ENCODE assay signal across 17 mouse cellular contexts in genomic region chr6:140800587-140800986, GRCm38 (mm10).
DNase-seq lines count a peak whose midpoint lies in the region; ATAC-seq and TF ChIP-seq lines count a peak whose summit lies in the region.
"Had no signal": no experiment of that assay in that cellular context is flagged by ENCODE, and none has a peak within 500 bp of the region (broad histone marks: within the 10 kb centered on the region; RNA-seq: fewer than 3 reads in every experiment).

No protein-coding gene starts in this region.

- DNase-seq in CH12.LX (ENCODE audit: extremely low read depth): no peak
- DNase-seq in liver, postnatal 0 days: no peak
- DNase-seq: adrenal gland, adult 2 months; adrenal gland, adult 8-10 months; adrenal gland, postnatal 10 days; adrenal gland, postnatal 14 days; adrenal gland, postnatal 25 days; adrenal gland, postnatal 36 days; B cell, adult 2 months; cerebellum, adult 11 months; cerebellum, adult 11-12 months; cerebellum, adult 18-20 months; cerebellum, adult 2 months had no signal

- H3K27ac ChIP-seq in CH12.LX (ENCODE audit: insufficient read depth, low read depth): no peak overlapping the region
- no peak overlapping the region for H3K27ac ChIP-seq in liver, postnatal 0 days (ENCODE audit: low read depth)

- TF ChIP-seq CTCF in CH12.LX (conservative IDR thresholded peaks at IDR 0.05 in 1 of 2, IDR thresholded peaks at IDR 0.05 in 1 of 2; ENCODE audit: low read depth in 2 of 2, low read length in 2 of 2): no peak
- TF ChIP-seq CTCF in liver, postnatal 0 days (IDR thresholded peaks at IDR 0.05; ENCODE audit: low read depth): no peak

- no peaks in the 10 kb centered on the region for H3K36me3 ChIP-seq in CH12.LX (replicated peaks in 1 of 2; ENCODE audit: control insufficient read depth in 1 of 2, insufficient read depth in 1 of 2, low read length in 1 of 2)
- no peaks in the 10 kb centered on the region for H3K36me3 ChIP-seq in liver, postnatal 0 days (replicated peaks; ENCODE audit: insufficient read depth, low read length)
- H3K36me3 ChIP-seq: G1E had no signal

- no peak overlapping the region for H3K9ac ChIP-seq in CH12.LX (ENCODE audit: insufficient read depth, low read depth)
- no peak overlapping the region for H3K9ac ChIP-seq in liver, postnatal 0 days (replicated peaks)

- no peak overlapping the region for H3K4me3 ChIP-seq in CH12.LX (replicated peaks in 1 of 3; ENCODE audit: low read depth in 2 of 3, low read length in 2 of 3, poor library complexity in 1 of 3)
- no peak overlapping the region for H3K4me3 ChIP-seq in liver, postnatal 0 days (ENCODE audit: low read depth, low read length)

- no peak for ATAC-seq in liver, postnatal 0 days
- ATAC-seq: activated CD4-positive, CD25-positive, alpha-beta regulatory T cell, adult 4 months; CD4-positive, CD25-positive, alpha-beta regulatory T cell, adult 4 months; Patski had no signal

- peaks cover 9 to 13% of the 10 kb centered on the region in 2 experiments; a peak in 3 of 4 replicates for H3K4me1 ChIP-seq in CH12.LX (ENCODE audit: control insufficient read depth in 1 of 2, insufficient read depth in 2 of 2)
- no peaks in the 10 kb centered on the region for H3K4me1 ChIP-seq in liver, postnatal 0 days (ENCODE audit: insufficient read depth)

- no peak for TF ChIP-seq RAD21 in CH12.LX (IDR thresholded peaks at IDR 0.05; ENCODE audit: low read depth, low read length)

- H3K4me2 ChIP-seq in CH12.LX (ENCODE audit: insufficient read depth, low read depth, poor library complexity, severe bottlenecking): peak overlapping the region; percentile 15; the same call in 1 of the 2 replicates
- H3K4me2 ChIP-seq in liver, postnatal 0 days (ENCODE audit: low read depth, low read length): no peak overlapping the region

- TF ChIP-seq EP300 in CH12.LX (IDR thresholded peaks at IDR 0.05; ENCODE audit: low read length): peak; percentile 92
- no peak for TF ChIP-seq EP300 in liver, postnatal 0 days (IDR thresholded peaks at IDR 0.05; ENCODE audit: low read depth)

- peaks cover 4% of the 10 kb centered on the region for H3K9me3 ChIP-seq in CH12.LX (replicated peaks; ENCODE audit: low read length)
- H3K9me3 ChIP-seq in liver, postnatal 0 days (ENCODE audit: low read length): no peaks in the 10 kb centered on the region

- in situ Hi-C loops in CH12.LX (cut with MboI; ENCODE audit: low pct_ligation_motif_present, low pct_unique_long_range_greater_than_20kb, low sequenced_read_pairs): no loop called here

- dilution Hi-C loops in CH12.LX (cut with MboI; ENCODE audit: extremely low pct_ligation_motif_present, extremely low pct_unique_long_range_greater_than_20kb, low sequenced_read_pairs): no loop called here

- no peaks in the 10 kb centered on the region for H3K79me2 ChIP-seq in CH12.LX (replicated peaks; ENCODE audit: control insufficient read depth, extremely low read depth, insufficient read depth, poor library complexity, severe bottlenecking)

- no peaks in the 10 kb centered on the region for H3K27me3 ChIP-seq in CH12.LX (replicated peaks)
- no peaks in the 10 kb centered on the region for H3K27me3 ChIP-seq in liver, postnatal 0 days (ENCODE audit: insufficient read depth, low read length)
- H3K27me3 ChIP-seq: Patski had no signal

- WGBS in liver, postnatal 0 days (ENCODE audit: insufficient replicate concordance): 69% methylated on average over 4 of the region's 4 CpGs

- no peak for TF ChIP-seq POLR2A in CH12.LX (IDR thresholded peaks at IDR 0.05; ENCODE audit: low read depth, low read length)

TF ChIP-seq in CH12.LX, 34 proteins besides CTCF, POLR2A, EP300 and RAD21:
- 0 out of 2 replicates have a peak, but pooled peaks have one; percentile 20 for TF ChIP-seq TCF12 (IDR thresholded peaks at IDR 0.05; ENCODE audit: low read depth, low read length)
- peak; percentile 60; the same call in 1 of the 2 replicates for TF ChIP-seq MAFK (IDR thresholded peaks at IDR 0.05; ENCODE audit: insufficient replicate concordance, low read length)
- peak; percentile 19; the same call in 1 of the 2 replicates for TF ChIP-seq ETS1 (conservative IDR thresholded peaks at IDR 0.05; ENCODE audit: low read depth, low read length)
- TF ChIP-seq ELF1 (IDR thresholded peaks at IDR 0.05; ENCODE audit: low read depth, low read length): no peak
- TF ChIP-seq UBTF (IDR thresholded peaks at IDR 0.05; ENCODE audit: low read depth, low read length): no peak
- TF ChIP-seq MAX (IDR thresholded peaks at IDR 0.05; ENCODE audit: low read length): no peak
- TF ChIP-seq BHLHE40 (IDR thresholded peaks at IDR 0.05; ENCODE audit: low read depth, low read length): 0 out of 2 replicates have a peak, but pooled peaks have one; percentile 24
- no peak for TF ChIP-seq ZKSCAN1 (IDR thresholded peaks at IDR 0.05; ENCODE audit: borderline replicate concordance, low read depth, low read length)
- no peak for TF ChIP-seq ZMIZ1 (IDR thresholded peaks at IDR 0.05; ENCODE audit: low read depth, low read length)
- no peak for TF ChIP-seq NRF1 (IDR thresholded peaks at IDR 0.05; ENCODE audit: low read depth, low read length)
- TF ChIP-seq KAT2A (IDR thresholded peaks at IDR 0.05; ENCODE audit: insufficient replicate concordance, low read length): no peak
- 0 out of 2 replicates have a peak, but pooled peaks have one; percentile 42 for TF ChIP-seq RCOR1 (conservative IDR thresholded peaks at IDR 0.05; ENCODE audit: low read depth, low read length)
- TF ChIP-seq CHD2 (IDR thresholded peaks at IDR 0.05; ENCODE audit: low read length): peak; percentile 60; the same call in 1 of the 2 replicates
- no peak for TF ChIP-seq ZNF384 (IDR thresholded peaks at IDR 0.05; ENCODE audit: low read depth, low read length)
- no peak for TF ChIP-seq MEF2A (IDR thresholded peaks at IDR 0.05; ENCODE audit: borderline replicate concordance, low read depth, low read length)
- TF ChIP-seq JUN (IDR thresholded peaks at IDR 0.05; ENCODE audit: insufficient read depth, low read depth, low read length): peak; percentile 75
- TF ChIP-seq SIN3A (IDR thresholded peaks at IDR 0.05; ENCODE audit: low read length): no peak
- peak; percentile 93 for TF ChIP-seq IRF4 (IDR thresholded peaks at IDR 0.05; ENCODE audit: low read depth, low read length)
- TF ChIP-seq JUND (conservative IDR thresholded peaks at IDR 0.05; ENCODE audit: low read depth, low read length): peak; percentile 88
